Mouse (Mus musculus): Measurements from ENCODE around the gene Cdh3.
A peak's percentile ranks its signal among the peaks of the same experiment; 100 is the strongest.

Gene Cdh3

DNA sequence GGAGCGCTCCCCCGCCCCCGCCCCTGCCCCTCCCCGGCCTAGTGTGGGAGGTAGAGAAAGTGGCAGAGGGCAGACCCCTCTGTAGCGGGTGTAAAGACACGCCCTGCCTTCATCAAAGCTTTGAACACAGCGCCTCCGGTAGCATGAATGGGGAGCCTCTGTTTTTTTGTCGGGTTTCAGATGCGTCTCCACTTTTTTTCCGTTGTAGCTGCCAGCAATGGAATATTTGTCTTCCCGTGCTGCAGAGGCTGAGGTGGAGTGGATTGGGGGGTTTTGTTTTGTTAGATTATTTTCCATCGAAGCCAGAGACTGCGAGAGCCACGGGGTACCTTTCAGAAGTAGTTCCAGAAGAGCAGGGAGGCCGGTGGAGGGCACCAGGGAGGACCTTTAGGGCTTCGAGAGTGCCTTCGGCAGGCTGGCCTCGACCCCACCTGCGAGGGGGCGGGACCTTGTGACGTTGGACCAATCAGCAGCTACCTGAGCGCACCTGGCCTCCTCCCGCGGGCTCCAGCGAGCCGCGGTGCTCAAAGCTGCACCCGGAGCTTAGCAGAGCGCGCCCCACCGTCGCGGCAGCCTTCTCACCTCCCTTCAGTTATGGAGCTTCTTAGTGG, at the start of gene Cdh3:
Gene Cdh3, plus strand, starts transcription at position 527 of the 611 bp plus-strand sequence.
- DNase-seq (ENCODE audit: low spot score in 2 of 2): peak; percentile 79 to 81

DNA sequence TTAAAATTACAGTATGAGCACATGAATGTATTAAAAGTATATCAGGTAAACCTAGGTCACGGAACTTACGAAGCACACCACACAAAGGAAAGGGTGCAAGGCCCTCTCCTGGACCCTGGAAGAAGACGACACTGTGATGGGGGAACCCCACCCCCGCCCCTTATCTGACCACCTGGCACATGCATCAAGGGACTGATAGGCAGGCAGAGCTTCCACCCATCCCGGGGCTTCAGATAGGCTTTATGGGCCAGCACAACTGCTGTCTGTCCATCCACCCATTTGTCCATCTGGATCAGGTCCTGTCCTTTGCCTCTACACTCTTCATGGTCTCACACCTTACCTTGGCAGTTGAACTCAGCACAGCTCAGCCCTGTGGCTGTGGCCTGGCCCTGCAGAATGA, 48.6 kb upstream of the Cdh3 start:
- DNase-seq (ENCODE audit: low spot score in 2 of 2): no peak

DNA sequence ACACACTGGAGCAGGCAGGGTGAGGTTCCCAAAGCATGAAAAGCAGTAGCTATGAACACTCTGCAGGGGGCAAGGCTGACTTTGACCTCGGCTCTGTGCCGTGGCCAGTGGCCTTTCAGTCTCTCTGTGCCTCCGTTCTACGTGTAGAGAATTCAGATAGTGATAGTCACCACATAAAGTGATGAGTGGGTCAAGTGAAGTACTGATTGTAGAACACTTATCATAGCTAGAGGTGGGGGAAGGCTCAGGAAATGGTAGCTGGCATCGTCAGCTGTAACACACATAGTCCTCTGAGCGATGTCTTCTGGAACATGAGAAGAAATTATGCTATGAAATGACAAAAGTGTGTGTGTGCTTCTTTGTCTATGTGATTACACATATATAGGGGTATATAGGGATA, 46.9 kb upstream of the Cdh3 start:
- DNase-seq (ENCODE audit: low spot score in 2 of 2): no peak

DNA sequence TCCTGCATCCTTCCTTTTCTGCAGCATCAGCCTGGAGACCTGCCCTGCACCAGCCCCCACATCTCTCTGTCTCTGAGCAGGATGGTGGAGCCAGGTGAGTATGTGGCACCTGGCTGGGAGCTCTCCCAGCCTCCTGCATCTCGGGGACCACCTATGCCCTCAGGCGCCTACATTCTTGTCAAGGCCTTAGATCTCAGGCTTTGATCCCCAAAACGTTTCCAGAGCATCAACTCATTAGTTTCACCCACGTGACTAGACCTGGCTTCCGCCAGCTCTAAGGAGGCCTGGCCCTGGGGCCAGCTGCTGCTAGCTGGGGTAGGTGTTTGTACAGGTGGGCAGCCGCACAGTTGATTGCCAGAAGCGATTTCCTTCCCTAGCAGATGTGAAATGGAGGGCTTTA, 41.2 kb upstream of the Cdh3 start:
- no peak for DNase-seq (ENCODE audit: low spot score in 2 of 2)

DNA sequence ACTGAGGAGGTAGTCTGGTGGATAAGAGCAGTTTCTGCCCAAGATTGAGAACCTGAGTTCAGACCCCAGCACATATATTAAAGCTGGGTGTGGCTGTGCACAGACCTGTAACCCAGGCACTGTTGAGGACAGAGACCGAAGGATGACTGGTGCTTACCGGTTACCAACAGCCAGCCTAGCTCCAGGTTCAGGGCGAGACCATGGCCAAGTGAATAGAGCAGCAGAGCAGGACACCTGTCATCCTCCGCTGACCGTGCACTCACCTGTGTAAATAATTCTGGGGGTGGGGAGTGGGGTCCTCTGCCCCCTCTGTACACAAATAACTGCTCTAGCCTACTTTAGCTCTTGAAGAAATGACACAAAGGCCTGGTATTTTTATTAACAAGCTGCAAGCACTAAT, 36.7 kb upstream of the Cdh3 start:
- no peak for DNase-seq (ENCODE audit: low spot score in 2 of 2)

DNA sequence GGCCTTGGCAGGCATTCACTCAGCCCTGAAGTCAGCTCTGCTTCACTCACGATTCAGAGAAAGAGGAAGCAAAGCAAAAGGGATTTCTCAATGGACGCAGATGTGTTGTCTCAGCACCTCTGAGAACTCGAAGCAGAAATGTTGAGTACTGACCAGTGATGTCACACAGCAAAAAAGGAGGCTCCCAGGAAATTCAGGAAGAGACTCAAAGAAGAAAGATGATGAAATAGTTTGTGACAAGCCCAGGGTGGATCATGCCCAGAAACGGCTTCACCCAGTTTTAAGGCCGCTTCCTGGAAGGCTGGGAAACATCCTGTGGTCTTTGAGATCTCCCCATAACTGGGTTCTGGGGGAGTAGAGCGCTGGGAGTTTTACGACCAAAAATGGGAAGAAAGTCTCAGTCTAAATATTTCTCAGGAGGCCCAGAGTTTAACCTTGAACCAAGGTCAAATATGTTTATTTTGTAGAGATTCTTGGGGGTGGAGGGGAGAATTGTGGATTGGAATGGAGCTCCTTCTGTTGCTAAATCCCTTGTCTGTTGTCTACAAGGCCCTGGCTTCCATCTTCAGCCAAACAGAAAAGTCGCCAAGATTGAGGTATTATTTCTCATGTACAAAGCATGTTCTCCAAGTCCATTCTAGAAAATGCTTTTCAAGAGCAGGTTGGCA, 10.5 kb upstream of the Cdh3 start, which contains the start of gene 6030452D12Rik:
Gene 6030452D12Rik, plus strand, starts transcription at position 505 of the 668 bp plus-strand sequence.
- DNase-seq (ENCODE audit: low spot score in 2 of 2): peak in 1 of 2 experiments; percentile 15

DNA sequence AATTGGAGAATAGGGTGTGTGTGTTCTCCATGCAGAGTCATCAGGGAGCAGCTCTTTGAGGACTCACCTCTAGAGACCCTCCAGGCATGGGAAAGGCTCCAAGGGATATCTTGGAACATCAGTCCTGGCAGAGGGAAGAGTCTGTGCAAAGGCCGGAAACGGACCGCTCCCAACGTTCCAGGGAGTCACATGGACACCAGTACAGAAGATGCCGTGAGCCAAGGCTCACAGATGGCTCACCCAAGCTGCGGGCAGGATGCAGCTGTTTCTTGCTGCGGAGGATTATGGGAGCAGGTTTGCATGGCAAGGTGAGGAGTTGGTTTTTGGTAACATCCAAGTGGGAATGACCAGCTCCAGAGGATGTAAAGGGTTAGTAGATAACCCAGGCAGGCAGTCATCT, 6.5 kb upstream of the Cdh3 start:
- DNase-seq (ENCODE audit: low spot score in 2 of 2): no peak

DNA sequence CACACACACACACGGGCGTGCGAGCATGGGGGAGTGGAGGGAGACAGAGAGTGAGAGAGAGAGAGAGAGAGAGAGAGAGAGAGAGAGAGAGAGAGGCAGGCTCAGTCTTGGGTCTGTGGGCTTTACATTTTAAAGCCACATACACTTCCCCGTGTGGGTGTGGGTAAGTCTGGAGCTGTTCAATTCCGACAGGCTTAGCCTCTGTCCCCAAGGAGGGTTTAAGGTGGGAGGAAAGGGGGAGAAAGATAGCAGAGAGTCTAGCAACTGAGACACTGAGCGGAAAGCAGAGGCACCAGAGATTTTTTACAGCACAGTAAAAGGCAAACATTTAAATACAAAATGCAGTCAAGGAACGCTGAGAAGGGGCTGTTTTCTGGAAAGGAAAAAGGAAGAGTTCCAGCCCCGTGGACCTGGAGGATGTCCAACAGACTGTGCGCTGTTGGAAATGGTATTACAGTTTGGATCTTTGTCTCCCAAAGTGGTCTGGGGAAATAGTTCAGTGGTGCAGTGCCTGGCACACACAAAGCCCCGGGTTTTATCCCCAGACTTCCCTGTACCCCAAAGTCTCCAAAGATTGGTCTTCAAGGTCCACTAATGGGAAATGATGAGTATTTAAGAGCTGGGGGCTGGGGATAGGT, 5.2 kb upstream of the Cdh3 start:
- no peak for DNase-seq (ENCODE audit: low spot score in 2 of 2)

DNA sequence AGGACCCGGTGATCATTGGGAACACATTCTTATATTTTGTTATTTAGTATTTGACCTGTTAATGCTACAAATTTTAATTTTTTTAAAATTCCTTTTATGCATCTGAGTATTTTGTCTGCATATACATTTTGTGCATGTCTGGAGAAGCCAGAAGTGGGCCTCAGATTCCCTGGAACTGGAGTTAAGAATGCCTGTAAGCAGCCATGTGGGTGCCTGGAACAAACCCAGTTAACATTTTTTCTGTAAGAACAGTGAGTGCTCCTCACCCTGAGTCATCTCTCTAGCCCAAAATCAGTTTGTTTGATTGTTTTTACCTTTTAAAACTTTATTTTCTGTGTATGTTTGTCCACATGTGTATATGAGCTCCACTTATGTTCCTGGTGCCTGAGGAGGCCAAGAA, 4.6 kb upstream of the Cdh3 start:
- DNase-seq (ENCODE audit: low spot score in 2 of 2): no peak

DNA sequence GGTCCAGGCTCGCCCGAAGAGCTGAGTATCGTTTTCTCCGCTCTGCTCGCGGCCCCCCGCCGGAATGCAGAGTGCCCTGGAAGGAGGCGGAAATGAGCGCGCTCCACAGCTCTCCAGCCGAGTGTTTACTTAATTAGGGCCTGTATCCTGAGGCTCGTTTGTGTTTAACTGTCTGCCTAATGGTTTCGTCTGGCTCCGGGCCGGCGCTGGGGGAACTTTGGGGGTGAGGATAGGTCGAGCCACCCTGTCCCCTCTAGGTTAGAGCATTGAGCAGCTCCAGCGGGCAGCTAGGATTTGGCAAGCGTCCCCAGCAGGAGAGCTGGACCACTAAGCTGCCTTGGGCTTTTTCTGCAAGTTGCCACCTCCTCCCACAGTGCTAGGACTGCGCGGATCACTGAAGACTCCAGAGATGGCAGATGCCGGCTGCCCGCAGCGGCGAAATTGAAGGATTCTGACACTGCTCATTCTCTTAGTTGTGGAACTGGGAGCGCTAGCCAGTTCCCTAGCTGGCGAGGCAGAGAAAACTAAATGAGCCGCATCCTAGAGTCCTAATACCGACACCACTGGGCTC, 2.8 kb upstream of the Cdh3 start:
- no peak for DNase-seq (ENCODE audit: low spot score in 2 of 2)

DNA sequence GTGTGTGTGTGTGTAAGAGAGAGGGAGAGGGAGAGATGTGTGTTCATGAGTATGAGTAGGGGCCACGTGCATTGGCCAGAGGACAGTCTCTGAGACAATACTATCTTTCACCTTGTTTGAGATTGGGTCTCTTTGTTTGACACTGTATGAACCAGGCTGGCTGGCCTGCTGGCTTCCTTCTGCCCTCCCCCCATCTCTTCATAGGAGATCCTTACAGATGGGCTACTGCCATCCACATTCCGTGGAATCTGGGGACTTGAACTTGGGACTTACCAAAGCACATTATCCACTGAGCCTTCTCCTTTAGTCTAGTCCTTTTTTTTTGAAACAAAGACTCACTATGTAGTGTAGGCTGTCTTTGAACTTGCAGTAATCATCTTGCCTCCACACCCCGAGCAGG, 2.2 kb upstream of the Cdh3 start:
- no peak for DNase-seq (ENCODE audit: low spot score in 2 of 2)

DNA sequence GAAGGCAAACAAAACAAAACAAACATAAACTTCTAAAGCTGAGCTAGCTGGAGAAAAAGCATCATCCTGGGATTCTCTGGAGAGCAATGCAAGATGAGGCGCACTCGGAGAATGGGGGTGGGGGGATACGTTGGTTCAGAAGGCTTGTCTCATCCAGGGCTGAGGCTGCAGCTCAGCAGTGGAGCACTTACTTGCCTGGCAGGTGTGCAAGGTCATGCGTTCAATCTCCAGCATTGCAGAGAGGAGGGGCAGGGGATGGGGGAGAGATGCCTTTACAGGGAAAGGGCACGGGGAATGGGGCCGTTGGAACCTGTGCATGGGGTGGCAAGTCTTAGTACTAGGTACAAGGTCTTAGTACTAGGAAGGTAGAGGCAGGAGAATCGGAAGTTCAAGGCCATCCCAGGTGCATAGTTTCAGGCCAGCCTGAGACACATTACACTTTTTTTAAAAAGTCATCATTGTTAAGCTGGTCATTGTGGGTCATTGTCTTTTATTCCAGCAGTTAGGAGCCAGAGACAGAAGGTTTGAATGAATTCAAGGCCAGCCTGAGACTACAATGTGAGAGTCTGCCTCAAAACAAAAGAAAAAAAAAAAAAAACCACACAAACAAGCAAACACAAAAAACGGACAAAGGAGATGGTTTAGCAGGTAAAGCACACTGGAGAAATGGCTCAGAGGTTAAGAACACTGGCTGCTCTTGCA, 1.5 kb upstream of the Cdh3 start:
- DNase-seq (ENCODE audit: low spot score in 2 of 2): no peak

DNA sequence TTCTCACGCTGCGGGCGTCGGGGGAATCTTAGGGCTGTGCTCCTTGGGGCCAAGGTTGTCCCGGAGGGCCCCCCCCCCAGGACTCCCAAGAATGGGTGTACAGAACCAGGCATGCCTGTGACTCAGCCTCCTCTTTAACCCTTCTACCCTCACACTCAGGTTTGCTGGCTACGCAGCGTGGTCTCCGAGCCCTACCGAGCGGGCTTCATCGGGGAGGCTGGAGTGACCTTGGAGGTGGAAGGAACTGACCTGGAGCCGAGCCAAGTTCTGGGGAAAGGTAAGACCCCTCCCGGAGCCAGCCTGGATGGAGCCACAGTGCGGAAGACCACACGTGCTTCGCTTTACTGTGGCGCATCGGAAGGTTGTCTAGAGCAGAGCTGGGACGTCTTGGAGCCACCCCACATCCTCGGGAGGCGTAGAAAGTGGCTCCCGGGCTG, 392 bp downstream of the Cdh3 start:
- DNase-seq (ENCODE audit: low spot score in 2 of 2): no peak

DNA sequence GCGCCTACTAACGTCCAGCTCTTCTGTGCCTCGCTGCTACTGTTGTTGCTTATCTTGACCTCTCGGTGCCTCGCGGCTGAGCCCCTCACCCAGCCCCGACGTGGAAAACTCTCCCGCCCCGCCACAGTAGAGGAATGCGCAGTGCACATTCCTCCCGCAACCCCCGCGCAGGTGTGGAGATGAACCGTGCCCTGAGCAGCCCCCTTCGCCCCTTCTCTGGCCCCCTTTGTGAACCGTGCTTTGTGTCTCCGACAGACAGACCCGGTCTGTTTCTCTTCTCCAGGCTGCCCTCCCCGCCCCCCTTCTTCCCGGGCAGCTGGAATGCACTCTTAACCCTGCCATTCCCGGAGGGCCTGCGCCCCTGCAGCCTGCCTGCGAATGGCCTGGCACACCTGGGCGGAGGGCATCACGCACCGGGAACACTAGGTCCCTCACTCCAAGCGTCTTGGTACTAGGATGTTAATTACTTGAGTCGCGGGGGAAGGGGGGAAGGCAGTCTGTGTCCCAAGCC, 895 bp downstream of the Cdh3 start:
- DNase-seq (ENCODE audit: low spot score in 2 of 2): no peak

DNA sequence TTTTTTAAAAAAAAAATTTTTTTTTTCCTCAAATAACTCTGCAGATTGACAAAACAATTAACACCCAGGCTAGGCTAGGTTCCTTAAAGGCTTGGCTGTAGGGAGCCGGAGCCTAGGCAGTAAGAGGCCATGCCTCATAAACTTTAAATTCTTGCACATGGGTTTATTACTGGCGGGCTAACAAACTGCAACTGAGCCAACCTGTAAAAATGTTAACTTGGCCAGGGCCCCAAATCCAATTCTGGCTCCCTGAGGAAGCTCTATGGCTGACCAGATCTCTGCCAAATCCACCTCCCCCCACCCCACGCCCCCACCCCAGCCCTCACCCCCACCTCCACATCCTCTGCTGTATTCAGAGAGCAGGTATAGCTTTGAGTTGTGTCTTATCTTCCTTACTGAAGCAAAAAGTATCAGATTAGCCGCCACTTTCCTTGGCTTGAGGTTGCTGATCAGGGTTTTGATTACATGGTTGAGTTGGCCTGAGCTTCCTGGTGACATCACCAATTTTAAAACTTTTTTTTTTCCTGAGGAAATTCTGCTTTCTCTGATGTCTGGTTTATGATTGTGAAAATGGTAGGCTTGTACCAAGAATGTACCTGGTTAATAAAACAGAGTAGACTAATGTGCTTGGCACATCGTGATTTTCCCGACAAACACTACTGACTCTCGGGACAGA, 1.9 kb downstream of the Cdh3 start:
- DNase-seq (ENCODE audit: low spot score in 2 of 2): no peak

DNA sequence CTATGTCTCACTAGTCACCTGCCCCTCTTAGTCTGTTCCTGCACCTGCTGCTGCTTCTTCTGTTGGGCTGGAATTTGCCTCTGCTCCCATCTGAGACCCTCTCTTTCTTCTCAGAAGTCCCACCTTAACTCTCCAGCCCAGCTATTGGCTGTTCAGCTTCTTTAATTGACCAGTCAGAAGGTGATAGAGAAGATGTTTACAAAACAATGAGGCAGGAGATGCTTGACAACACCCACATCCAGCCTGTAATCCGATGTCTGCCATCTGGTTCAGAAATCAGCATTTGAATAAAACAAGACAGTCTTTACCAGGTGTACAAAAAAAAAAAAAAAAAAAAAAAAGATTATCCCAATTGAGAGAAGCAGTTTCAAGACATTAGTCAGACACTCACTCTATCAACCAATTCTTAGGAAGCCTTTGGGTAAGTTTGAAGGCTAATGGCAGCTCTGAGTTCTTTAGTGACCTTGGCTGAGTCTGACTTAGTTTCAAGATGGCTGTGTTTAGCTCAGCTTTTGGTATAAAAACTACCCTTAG, 5.3 kb downstream of the Cdh3 start:
- DNase-seq (ENCODE audit: low spot score in 2 of 2): no peak

DNA sequence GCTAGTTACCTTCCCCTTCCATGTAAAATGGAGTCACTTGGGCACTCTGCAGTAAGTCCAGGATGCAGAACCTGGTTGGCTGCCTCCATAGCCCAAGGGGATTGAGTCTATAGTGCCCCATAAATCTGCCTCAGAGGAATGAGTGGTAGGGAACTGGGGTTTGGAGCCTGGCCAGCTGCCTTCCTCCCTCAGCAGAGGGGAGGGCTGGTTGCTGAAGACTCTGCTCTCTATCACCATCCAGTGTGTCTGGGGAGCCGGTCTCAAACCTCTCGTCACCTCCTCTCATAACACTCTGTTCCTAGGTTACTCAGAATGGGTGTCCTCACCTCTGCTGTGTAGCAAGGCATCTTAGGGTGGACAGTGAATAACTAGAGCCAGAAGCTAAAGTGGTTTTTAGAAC, 5.9 kb downstream of the Cdh3 start:
- no peak for DNase-seq (ENCODE audit: low spot score in 2 of 2)

DNA sequence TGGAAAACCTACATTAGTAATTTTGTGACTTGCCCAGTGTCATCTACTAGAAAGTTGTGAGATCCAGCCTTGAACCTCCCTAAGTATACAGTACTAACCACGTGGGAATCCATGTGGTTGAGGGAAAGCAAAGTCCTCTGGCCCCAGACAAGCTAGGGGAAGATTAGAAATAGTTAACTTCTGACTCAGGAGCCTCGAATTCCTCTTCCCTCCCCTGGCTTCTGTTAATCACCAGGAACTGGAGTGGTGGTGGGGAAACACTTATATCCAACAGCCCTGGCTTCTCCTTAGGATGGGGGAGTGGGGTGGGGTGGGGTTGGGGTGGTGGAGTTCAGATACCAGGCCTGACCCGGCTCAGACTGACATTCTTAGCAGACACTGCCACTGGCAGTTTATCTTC, 8.1 kb downstream of the Cdh3 start:
- DNase-seq (ENCODE audit: low spot score in 2 of 2): no peak

DNA sequence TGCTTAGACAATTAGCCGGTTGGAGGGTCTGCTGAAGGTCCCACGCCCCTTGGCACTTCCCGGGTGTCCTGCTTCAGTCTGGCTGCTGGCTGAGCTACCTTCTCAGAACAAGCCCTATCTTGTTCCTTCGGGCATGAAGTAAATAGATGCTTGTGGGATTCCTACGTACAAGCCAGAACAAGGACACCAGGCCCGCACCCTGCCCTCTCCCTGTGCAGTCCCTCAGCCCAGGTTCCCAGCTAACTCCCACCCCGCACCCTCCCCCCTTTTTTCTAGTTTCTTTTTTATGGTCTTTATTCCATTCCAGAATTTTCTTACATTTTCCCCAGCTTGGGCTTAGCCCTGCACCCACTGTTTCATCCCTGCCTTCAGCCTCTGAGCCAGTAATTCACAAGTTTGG, 9.9 kb downstream of the Cdh3 start:
- no peak for DNase-seq (ENCODE audit: low spot score in 2 of 2)

DNA sequence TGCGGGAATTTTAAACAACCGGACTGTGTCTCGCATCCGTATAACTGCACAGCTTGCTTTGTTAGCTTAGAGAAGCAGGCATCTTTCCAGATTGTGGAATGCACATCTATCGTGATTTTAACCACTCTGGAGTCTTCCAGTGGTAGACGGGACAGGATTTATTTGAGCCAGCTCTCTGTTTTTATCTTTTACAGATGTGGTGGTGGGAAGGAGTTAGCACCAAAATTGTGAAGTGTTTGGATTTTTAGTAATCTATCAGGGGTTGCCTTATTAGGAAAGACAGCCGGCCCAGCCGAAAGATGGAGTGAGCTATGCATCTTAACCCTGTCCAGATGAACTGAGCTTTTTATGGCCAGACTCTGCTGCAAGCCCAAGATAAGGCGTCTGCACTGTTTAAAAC, 11.2 kb downstream of the Cdh3 start:
- no peak for DNase-seq (ENCODE audit: low spot score in 2 of 2)

DNA sequence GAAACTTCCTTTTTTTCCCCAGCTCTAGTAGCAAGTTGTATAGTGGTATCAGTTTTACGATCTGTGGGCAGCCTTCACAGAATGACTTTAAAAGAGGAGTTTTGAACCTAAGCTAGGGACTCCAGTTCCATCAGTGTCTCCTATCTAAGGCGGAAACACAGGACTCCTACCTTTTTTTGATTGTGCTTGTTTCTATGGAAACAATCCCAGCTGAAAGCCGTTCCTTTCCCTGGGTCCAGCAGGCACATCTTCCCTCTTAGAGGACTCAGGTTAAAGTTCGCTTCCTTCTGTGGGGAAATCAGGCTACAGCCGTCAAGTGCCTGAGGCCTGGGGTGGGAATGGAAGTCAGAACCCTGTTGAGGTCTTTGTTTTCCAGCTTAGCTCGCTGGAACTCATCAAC, 16.0 kb downstream of the Cdh3 start:
- DNase-seq (ENCODE audit: low spot score in 2 of 2): no peak

Data from urinary bladder, postnatal 36 days (tissue).